Mouse (Mus musculus) CH12.LX (cell line): ENCODE data around the gene Epha3.

ENCODE experiments used
- CTCF ChIP-seq, 2 experiments: IDR thresholded peaks in 1 of 2; conservative IDR thresholded peaks in 1 of 2; 2 replicates each; pipeline ENCODE4 v1.5.1; 2011 to 2012; ENCODE audit warnings: low read depth in 2 of 2, low read length in 2 of 2, improper control_type of control experiment in 1 of 2, inconsistent platforms in 1 of 2, mild to moderate bottlenecking in 1 of 2, moderate library complexity in 1 of 2
- EP300 ChIP-seq: IDR thresholded peaks from 2 replicates; pipeline ENCODE4 v1.6.1; 2011; ENCODE audit warnings: low read length, improper control_type of control experiment
- MAX ChIP-seq: IDR thresholded peaks from 2 replicates; pipeline ENCODE4 v1.6.1; 2011; ENCODE audit warnings: low read length, improper control_type of control experiment
- POLR2A ChIP-seq: IDR thresholded peaks from 2 replicates; pipeline ENCODE4 v1.6.1; 2011; ENCODE audit warnings: low read depth, mild to moderate bottlenecking, improper control_type of control experiment, low read length
- RAD21 ChIP-seq: IDR thresholded peaks from 2 replicates; pipeline ENCODE4 v1.6.1; 2011; ENCODE audit warnings: low read depth, mild to moderate bottlenecking, low read length, improper control_type of control experiment, moderate library complexity
- RCOR1 ChIP-seq: conservative IDR thresholded peaks from 2 replicates; pipeline ENCODE4 v1.6.1; 2012; ENCODE audit warnings: low read depth, mild to moderate bottlenecking, inconsistent platforms, low read length, improper control_type of control experiment
- TCF12 ChIP-seq: IDR thresholded peaks from 2 replicates; pipeline ENCODE4 v1.6.1; 2014; ENCODE audit warnings: low read depth, mild to moderate bottlenecking, inconsistent platforms, low read length, improper control_type of control experiment
- USF1 ChIP-seq: IDR thresholded peaks from 2 replicates; pipeline ENCODE4 v1.6.1; 2014; ENCODE audit warnings: low read depth, mild to moderate bottlenecking, inconsistent platforms, low read length, improper control_type of control experiment
- USF2 ChIP-seq: conservative IDR thresholded peaks from 2 replicates; pipeline ENCODE4 v1.6.1; 2011; ENCODE audit warnings: low read depth, low read length, improper control_type of control experiment

GRCm38 (mm10) chr16:63684211-63684610 lies 179.8 kb downstream of the Epha3 start:
- no peak for TF ChIP-seq RAD21
- TF ChIP-seq POLR2A = no peak
- no peak for TF ChIP-seq MAX
- TF ChIP-seq USF2 = no peak
- no peak for TF ChIP-seq TCF12
- TF ChIP-seq CTCF (conservative IDR thresholded peaks at IDR 0.05 in 1 of 2, IDR thresholded peaks at IDR 0.05 in 1 of 2; ENCODE audit: low read depth in 2 of 2, low read length in 2 of 2) = no peak
- TF ChIP-seq EP300 = no peak
- TF ChIP-seq USF1 = no peak
- no peak for TF ChIP-seq RCOR1
